Mouse (Mus musculus) E14TG2a.4 (cell line): ENCODE results near the gene B3gntl1.

Source experiments
- H3K27me3 ChIP-seq: 2 replicates; pipeline ENCODE4 v1.6.1; 2014; ENCODE audit warnings: low read length, control low read depth; ENCODE audit not compliant: insufficient read depth
- H3K36me3 ChIP-seq: 2 replicates; pipeline ENCODE4 v1.6.1; 2014; ENCODE audit warnings: low read length, control low read depth; ENCODE audit not compliant: insufficient read depth
- H3K4me1 ChIP-seq: replicated peaks from 2 replicates; pipeline ENCODE4 v1.6.1; 2014; ENCODE audit warnings: low read depth, low read length, control low read depth
- H3K4me3 ChIP-seq: replicated peaks from 2 replicates; pipeline ENCODE4 v1.5.1; 2014; ENCODE audit warnings: mild to moderate bottlenecking, low read length
- H3K9me3 ChIP-seq: 2 replicates; pipeline ENCODE4 v1.6.1; 2014; ENCODE audit warnings: low read length, control low read depth
- CTCF ChIP-seq: conservative IDR thresholded peaks from 2 replicates; pipeline ENCODE4 v1.5.1; 2014; ENCODE audit warnings: low read length
- NANOG ChIP-seq: IDR thresholded peaks from 2 replicates; pipeline ENCODE4 v1.6.1; 2014; ENCODE audit warnings: borderline replicate concordance, low read length, mixed read lengths
- POU5F1 ChIP-seq: IDR thresholded peaks from 2 replicates; pipeline ENCODE4 v1.6.1; 2014; ENCODE audit warnings: low read length, borderline replicate concordance

The B3gntl1 gene

DNA sequence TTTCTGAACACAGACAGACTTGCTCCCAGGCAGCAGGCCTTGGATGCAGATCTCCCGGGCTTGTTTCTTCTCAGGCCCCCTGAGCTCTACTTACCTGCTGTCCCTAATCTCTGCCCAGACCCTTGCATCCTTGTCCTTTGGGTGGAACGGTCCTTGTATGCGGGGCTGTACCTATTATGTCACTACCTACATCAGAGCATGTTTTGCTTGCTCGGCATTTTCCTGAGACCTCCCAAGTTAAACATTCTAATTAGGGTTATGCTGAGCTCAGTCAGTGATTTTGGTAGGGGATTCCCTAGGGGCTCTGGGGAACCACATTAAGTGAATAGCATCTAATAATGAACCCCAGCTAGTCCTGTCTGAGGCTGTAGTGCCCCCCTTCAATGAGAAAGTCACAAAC is 47.9 kb downstream of the B3gntl1 start:
- Histone ChIP-seq H3K4me3 (no peak overlapping the region), H3K9me3 (no peaks in the 10 kb centered on the region), H3K4me1 (no peaks in the 10 kb centered on the region), H3K27me3 (no peaks in the 10 kb centered on the region), H3K36me3 (peaks cover 100% of the 10 kb centered on the region)
- TF ChIP-seq NANOG: no peak
- no peak for TF ChIP-seq POU5F1
- no peak for TF ChIP-seq CTCF

DNA sequence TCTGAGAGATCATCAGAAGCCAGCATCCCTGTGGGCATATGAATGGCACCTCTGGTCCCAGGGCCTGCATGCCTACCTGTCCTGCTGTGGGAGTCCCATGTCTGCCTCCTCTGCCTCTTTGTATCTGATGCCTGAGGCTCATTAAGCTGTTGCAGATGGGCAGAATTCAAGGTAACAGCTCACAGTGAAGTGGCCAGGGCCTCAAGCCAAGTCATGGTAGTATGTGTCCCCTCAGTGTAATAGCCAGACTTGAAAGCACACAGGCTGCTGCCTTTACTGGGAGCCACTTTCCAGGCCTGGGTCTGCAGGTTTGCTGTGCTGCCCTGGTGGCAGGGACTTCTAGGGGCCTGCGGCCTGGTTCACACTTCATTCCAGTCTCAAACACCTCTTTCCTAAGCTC is 55.6 kb downstream of the B3gntl1 start:
- peaks cover 14% of the 10 kb centered on the region for H3K9me3 ChIP-seq

DNA sequence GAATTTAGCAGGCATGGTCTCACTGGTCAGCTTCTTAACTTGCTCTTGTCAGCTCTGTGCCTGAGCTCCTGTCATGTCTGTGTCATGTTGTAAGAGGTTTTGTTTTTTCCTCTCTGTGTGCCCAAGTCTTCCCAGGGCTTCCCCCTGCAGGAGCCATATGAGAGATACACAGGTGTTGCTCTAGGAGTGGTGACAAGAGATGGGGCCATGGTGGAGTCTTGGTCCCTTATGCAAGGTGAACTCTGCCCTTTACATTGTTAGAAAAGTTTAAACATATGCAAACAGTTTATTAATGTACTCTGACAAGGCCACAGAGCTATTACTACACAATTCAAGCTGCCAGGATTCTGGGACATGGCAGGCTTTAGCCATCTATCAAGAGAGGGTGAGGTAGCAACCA is 56.5 kb downstream of the B3gntl1 start:
- Histone ChIP-seq H3K36me3 (peaks cover 82% of the 10 kb centered on the region), H3K4me3 (no peak overlapping the region), H3K27me3 (no peaks in the 10 kb centered on the region), H3K9me3 (peaks cover 14% of the 10 kb centered on the region), H3K4me1 (no peaks in the 10 kb centered on the region)
- TF ChIP-seq POU5F1 (no peak), NANOG (no peak), CTCF (no peak)

More for the DNA sequence above, 55.6 kb downstream of the B3gntl1 start:
- TF ChIP-seq POU5F1: no peak
- TF ChIP-seq NANOG: no peak
- no peak for TF ChIP-seq CTCF
- Histone ChIP-seq H3K4me3 (no peak overlapping the region), H3K27me3 (no peaks in the 10 kb centered on the region), H3K4me1 (no peaks in the 10 kb centered on the region), H3K36me3 (peaks cover 88% of the 10 kb centered on the region)

DNA sequence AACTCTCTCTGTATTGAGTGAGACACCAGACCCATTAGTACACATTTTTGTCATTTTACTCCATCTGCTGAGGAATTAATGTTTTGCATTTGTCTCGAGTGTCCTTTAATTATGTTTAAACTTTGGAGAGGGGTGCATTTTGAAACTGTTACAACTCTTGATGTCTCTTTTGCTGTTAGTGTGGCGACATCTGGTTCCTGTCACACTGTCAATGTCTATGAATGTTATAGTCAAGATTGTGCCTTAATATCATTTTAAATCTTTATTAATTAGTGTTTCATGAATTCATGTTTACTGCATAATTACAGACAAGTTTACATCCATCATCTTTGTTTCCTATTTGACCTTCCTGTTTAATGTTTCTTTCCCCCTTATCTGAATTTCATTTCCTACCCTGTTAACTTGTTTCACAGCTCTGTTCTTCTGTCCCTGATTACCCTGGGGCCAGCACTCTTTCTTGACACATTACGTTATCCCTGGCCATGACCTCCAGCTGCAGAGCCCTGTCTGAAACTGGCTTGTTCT is 56.9 kb downstream of the B3gntl1 start:
- Histone ChIP-seq H3K4me3 (no peak overlapping the region), H3K9me3 (peaks cover 14% of the 10 kb centered on the region), H3K27me3 (no peaks in the 10 kb centered on the region), H3K36me3 (peaks cover 82% of the 10 kb centered on the region), H3K4me1 (no peaks in the 10 kb centered on the region)
- TF ChIP-seq CTCF (no peak), POU5F1 (no peak), NANOG (no peak)

DNA sequence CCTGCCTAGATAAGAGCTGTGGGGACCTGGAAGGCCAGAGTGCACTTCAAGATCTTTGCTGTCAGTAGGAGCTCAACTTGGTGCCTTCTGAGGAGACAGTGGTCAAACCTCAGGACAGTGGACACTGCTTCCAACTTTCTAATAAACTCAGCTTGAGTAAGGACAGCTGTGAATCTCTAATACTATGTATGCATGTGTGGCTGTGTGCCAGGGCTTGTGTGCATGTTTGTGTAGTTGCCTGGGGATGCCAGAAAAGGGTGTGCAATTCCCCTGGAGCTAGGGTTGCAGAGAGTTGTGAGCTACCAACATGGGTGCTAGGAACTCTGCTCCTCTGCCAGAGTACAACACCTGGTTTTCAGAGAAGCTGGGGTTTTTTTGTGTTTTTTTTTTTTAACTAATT is 62.0 kb downstream of the B3gntl1 start:
- peaks cover 75% of the 10 kb centered on the region for H3K36me3 ChIP-seq
- no peaks in the 10 kb centered on the region for H3K27me3 ChIP-seq
- no peaks in the 10 kb centered on the region for H3K4me1 ChIP-seq
- no peak for TF ChIP-seq NANOG
- no peak for TF ChIP-seq POU5F1
- TF ChIP-seq CTCF: no peak
- H3K4me3 ChIP-seq: no peak overlapping the region
- peaks cover 14% of the 10 kb centered on the region for H3K9me3 ChIP-seq

DNA sequence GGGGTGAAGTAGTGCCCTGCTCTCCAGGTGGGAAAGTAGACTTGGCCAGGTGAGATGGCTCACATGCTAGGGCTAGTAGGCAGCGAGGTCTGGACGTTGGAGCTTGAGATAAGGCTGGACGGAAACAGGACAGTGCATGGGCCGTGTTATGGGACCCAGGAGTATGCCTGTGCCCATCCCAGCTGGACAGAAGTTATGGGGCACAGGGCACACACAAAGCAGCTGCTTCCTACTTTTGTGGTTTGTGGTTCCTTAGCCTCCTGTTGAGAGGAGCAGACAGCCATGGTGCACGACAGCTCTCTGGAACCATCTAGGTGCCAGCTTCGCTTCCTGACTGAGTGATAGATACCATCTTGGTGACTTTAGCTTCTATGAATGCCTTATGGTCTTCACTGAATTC is 67.3 kb downstream of the B3gntl1 start:
- H3K4me3 ChIP-seq: no peak overlapping the region
- TF ChIP-seq NANOG (no peak), CTCF (no peak), POU5F1 (no peak)
- H3K9me3 ChIP-seq: no peaks in the 10 kb centered on the region
- no peaks in the 10 kb centered on the region for H3K4me1 ChIP-seq
- H3K36me3 ChIP-seq: peaks cover 92% of the 10 kb centered on the region
- no peaks in the 10 kb centered on the region for H3K27me3 ChIP-seq

DNA sequence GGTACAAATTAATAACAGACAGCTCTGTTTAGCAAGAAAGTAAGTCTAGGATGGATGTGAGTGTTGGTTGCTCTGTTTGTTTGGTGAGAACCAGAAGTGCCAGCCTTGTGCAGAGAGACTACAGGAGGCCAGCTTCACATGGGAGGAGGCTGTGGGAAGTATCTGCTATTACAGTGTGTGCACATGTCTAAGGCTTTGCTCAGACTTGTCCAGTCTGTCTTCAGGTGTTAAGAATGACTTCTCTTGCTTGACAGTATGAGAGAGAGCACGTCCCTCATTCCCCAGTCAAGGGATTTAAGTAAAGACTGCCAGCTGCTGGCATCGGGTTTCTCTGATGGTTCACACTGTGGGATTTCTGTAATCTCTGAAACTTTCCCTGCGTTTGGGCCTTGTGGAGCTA is 71.5 kb downstream of the B3gntl1 start:
- Histone ChIP-seq H3K27me3 (no peaks in the 10 kb centered on the region), H3K4me3 (no peak overlapping the region), H3K4me1 (no peaks in the 10 kb centered on the region), H3K36me3 (peaks cover 95% of the 10 kb centered on the region), H3K9me3 (no peaks in the 10 kb centered on the region)
- TF ChIP-seq POU5F1 (no peak), CTCF (no peak), NANOG (no peak)

DNA sequence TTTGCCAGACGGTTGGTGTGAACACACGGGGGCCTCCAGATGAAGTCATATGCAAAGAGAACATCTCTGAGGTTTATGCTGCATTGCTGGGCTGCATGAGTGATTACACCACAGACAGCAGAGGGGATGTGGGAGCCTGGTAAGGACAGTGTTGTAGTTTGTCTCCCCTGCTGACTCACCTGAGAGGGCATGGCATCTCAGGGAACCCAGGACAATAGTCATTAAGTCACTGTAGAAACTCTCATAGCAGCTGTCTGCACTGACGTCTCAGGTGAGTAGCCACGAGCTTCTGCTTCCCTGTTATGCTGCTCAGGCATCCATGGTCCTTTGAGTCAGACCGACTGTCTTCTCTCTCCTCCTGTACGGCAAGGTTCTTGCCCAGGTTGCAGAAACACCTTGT is 75.7 kb downstream of the B3gntl1 start:
- no peaks in the 10 kb centered on the region for H3K4me1 ChIP-seq
- H3K4me3 ChIP-seq: no peak overlapping the region
- H3K36me3 ChIP-seq: peaks cover 90% of the 10 kb centered on the region
- TF ChIP-seq NANOG: no peak
- no peak for TF ChIP-seq POU5F1
- TF ChIP-seq CTCF: no peak
- H3K9me3 ChIP-seq: no peaks in the 10 kb centered on the region
- H3K27me3 ChIP-seq: no peaks in the 10 kb centered on the region

DNA sequence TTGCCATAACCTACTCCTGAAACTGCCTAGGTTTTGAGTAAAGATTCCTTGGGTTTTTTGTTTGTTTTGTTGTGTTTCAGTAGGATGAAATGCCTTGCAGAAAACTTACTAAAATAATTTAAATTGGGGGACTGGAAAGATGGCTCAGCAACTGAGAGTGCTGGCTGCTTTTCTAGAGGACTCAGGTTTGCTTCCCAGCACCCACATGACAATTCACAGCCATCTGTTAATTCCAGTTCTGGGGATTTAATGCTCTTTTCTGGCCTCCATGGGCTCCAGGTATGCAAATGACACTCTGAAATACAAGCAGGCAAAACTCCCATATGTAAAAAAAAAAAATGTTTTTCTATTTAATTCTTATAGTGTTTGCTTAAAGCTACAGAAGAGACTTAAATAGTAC is 91.1 kb downstream of the B3gntl1 start:
- H3K27me3 ChIP-seq: no peaks in the 10 kb centered on the region
- H3K4me1 ChIP-seq: no peaks in the 10 kb centered on the region
- H3K9me3 ChIP-seq: no peaks in the 10 kb centered on the region
- H3K4me3 ChIP-seq: no peak overlapping the region
- peaks cover 19% of the 10 kb centered on the region for H3K36me3 ChIP-seq
- TF ChIP-seq POU5F1 (no peak), CTCF (no peak), NANOG (no peak)
